Mouse (Mus musculus): ENCODE data around the gene Inhbe. TPM values are rescaled to one million over a fixed set of nuclear protein-coding genes. Genes with fewer than 3 reads are reported as not detected.

Gene Inhbe
- polyA plus RNA-seq, 1 experiment from 2014 or later: not detected

DNA sequence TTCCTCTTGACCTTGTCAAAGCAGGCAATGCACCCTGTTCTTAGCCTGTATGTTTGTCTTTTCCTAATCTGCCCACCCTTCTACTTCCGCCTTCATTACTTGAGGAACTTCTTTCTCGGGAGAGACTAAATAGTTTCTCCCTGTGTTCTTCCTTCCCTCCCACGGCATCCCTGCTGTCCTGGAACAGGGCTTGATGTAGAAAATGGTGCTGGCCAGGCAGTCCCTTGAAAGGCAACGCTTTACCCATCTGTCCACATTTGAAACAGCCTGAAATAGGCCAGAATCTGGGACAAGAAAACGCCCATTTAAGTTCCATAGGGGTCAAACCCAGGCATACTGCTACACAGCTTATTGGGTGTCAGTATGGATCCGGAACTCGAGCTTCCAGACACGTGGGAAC lies 4.4 kb downstream of the Inhbe start:
- Histone ChIP-seq H3K9ac (replicated peaks; ENCODE audit: low read depth) (no peak overlapping the region), H3K27me3 (replicated peaks; ENCODE audit: insufficient read depth, low read length) (no peaks in the 10 kb centered on the region), H3K36me3 (ENCODE audit: insufficient read depth, low read length) (no peaks in the 10 kb centered on the region), H3K4me1 (ENCODE audit: insufficient read depth, low read depth, low read length) (no peaks in the 10 kb centered on the region), H3K4me3 (ENCODE audit: low read depth, low read length) (no peak overlapping the region), H3K4me2 (replicated peaks; ENCODE audit: low read depth, low read length) (no peak overlapping the region), H3K9me3 (ENCODE audit: low read length) (no peaks in the 10 kb centered on the region), H3K27ac (ENCODE audit: low read length) (no peak overlapping the region)
- ATAC-seq: no peak
- WGBS: 70% methylated on average over 8 of the region's 8 CpGs
- DNase-seq (ENCODE audit: low spot score): no peak
- no peak for TF ChIP-seq CTCF (IDR thresholded peaks at IDR 0.05)
- TF ChIP-seq EP300 (IDR thresholded peaks at IDR 0.05): no peak

DNA sequence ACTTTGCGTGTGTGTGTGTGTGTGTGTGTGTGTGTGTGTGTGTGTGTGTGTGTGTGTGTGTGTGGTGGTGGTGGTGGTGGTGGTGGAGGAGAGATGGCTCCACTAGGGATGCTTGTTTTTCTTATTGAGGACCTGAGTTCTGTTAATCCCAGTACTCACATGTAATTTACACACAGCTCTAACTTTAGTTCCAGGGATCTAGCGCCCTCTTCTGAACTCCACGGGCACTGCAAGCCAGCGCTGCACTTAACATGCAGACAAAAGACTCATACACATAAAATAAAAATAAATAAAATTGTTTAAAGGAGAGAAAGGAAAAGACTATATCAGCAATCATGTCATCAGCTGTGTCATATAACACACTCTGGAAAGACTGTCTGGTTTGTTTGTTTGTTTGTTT lies 5.3 kb downstream of the Inhbe start:
- no peaks in the 10 kb centered on the region for H3K27me3 ChIP-seq (replicated peaks; ENCODE audit: insufficient read depth, low read length)
- TF ChIP-seq CTCF (IDR thresholded peaks at IDR 0.05) (peak; percentile 31), EP300 (IDR thresholded peaks at IDR 0.05) (no peak)
- 73% methylated on average over 4 of the region's 4 CpGs for WGBS

DNA sequence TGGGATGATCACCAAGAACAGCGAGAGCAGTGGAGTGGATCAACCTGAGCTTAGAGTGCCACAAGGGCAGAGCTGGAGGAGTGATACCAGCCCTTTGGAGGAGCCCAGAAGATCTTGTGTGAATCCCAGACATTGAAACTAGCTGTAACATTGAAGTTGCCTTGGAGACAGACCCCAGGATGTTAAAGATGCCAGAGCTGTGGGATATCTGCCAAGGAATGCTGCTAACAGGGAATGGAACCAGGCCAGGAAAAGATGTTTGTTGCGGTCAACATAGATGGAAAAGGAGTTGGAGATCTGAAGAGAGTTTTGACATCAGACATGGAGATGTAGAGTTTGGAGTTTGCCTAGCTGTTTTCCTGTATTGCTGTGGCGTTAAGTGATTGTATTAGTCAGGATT lies 8.0 kb downstream of the Inhbe start:
- Histone ChIP-seq H3K9me3 (ENCODE audit: low read length) (no peaks in the 10 kb centered on the region), H3K9ac (replicated peaks; ENCODE audit: low read depth) (no peak overlapping the region), H3K4me3 (ENCODE audit: low read depth, low read length) (no peak overlapping the region), H3K36me3 (ENCODE audit: insufficient read depth, low read length) (no peaks in the 10 kb centered on the region), H3K4me1 (ENCODE audit: insufficient read depth, low read depth, low read length) (no peaks in the 10 kb centered on the region; the same call in 1 of the 2 replicates), H3K27me3 (replicated peaks; ENCODE audit: insufficient read depth, low read length) (no peaks in the 10 kb centered on the region), H3K4me2 (replicated peaks; ENCODE audit: low read depth, low read length) (no peak overlapping the region), H3K27ac (ENCODE audit: low read length) (no peak overlapping the region)
- WGBS: 72% methylated on average over 3 of the region's 3 CpGs
- ATAC-seq: no peak
- TF ChIP-seq EP300 (IDR thresholded peaks at IDR 0.05) (no peak), CTCF (IDR thresholded peaks at IDR 0.05) (no peak)
- DNase-seq (ENCODE audit: low spot score): no peak

More for the DNA sequence above, 5.3 kb downstream of the Inhbe start:
- Histone ChIP-seq H3K9ac (replicated peaks; ENCODE audit: low read depth) (no peak overlapping the region), H3K4me1 (ENCODE audit: insufficient read depth, low read depth, low read length) (no peaks in the 10 kb centered on the region), H3K4me3 (ENCODE audit: low read depth, low read length) (no peak overlapping the region), H3K9me3 (ENCODE audit: low read length) (no peaks in the 10 kb centered on the region), H3K36me3 (ENCODE audit: insufficient read depth, low read length) (no peaks in the 10 kb centered on the region), H3K4me2 (replicated peaks; ENCODE audit: low read depth, low read length) (no peak overlapping the region), H3K27ac (ENCODE audit: low read length) (no peak overlapping the region)
- ATAC-seq: no peak
- no peak for DNase-seq (ENCODE audit: low spot score)

DNA sequence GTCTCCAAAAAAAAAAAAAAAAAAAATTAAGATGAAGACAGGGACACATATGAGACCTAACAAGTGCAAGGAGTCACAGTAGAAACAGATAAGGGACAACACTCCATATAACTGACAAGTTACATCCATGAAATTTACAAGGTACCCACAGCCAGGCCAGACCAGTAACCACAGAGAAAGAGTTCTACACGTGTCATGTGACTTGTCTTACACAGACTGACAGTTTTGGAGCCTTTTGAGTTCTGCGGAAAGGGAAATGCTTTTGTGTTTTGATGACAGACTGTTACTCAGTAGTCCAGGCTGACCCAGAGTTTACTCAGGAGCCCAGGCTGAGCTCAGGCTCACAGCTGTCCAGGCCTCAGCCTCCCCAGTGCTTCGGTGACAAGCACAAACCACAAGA lies 11.2 kb downstream of the Inhbe start:
- no peak overlapping the region for H3K27ac ChIP-seq (ENCODE audit: low read length)
- H3K36me3 ChIP-seq (ENCODE audit: insufficient read depth, low read length): no peaks in the 10 kb centered on the region
- H3K27me3 ChIP-seq (replicated peaks; ENCODE audit: insufficient read depth, low read length): no peaks in the 10 kb centered on the region; the same call in 1 of the 2 replicates
- no peaks in the 10 kb centered on the region for H3K9me3 ChIP-seq (ENCODE audit: low read length)
- TF ChIP-seq CTCF (IDR thresholded peaks at IDR 0.05) (no peak), EP300 (IDR thresholded peaks at IDR 0.05) (no peak)
- no peak overlapping the region for H3K4me2 ChIP-seq (replicated peaks; ENCODE audit: low read depth, low read length)
- H3K4me3 ChIP-seq (ENCODE audit: low read depth, low read length): no peak overlapping the region
- DNase-seq (ENCODE audit: low spot score) (no peak), ATAC-seq (no peak)
- H3K4me1 ChIP-seq (ENCODE audit: insufficient read depth, low read depth, low read length): peaks cover 8% of the 10 kb centered on the region
- 63% methylated on average over 3 of the region's 3 CpGs for WGBS
- H3K9ac ChIP-seq (replicated peaks; ENCODE audit: low read depth): no peak overlapping the region

DNA sequence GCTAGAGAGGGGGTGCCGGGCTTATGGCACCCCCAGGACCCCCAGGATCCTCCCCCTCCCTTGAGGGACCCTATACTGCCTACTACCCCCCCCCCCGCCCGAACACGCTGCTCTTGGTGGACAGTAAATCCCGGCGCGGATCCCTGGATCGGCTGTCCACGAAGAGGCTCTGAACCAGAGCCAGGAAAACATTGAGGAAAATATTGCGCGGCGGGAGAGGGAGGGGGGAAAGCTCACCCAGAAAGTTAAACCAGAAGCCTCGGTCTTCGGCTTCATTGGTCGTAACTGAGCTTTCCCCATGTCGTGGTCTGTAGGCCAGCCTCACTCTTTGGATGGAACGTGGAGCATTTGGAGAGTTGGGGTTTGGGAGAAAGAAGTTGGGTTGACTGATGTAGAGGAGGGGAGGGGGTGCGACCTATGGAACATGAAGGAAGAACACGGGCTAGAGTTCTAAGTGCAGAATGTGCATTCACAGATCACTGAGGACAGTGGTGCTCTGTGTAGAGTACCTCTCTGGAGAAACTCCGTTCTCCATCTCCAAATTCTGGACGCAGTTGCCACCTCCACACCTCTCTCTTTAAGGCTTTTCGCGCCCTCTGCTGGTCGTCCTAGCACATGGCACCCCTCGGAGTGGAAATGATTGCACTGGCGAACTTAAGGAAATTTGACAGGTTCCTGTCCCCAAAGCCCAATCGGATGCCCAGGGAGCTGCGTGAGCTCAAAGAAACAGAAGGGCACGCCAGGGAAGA lies 12.1 kb downstream of the Inhbe start, which contains the start of gene Gli1:
Gli1 (minus strand) TSS at position 84 of the 749 bp plus-strand sequence.
- peaks cover 8% of the 10 kb centered on the region for H3K4me1 ChIP-seq (ENCODE audit: insufficient read depth, low read depth, low read length)
- no peaks in the 10 kb centered on the region for H3K9me3 ChIP-seq (ENCODE audit: low read length)
- peak within 1 kb of the TSS; percentile 80; the same call in 1 of the 2 replicates for H3K27ac ChIP-seq (ENCODE audit: low read length)
- ATAC-seq (peak; percentile 44), DNase-seq (ENCODE audit: low spot score) (peak; percentile 91)
- H3K9ac ChIP-seq (replicated peaks; ENCODE audit: low read depth): no peak within 1 kb of the TSS
- TF ChIP-seq EP300 (IDR thresholded peaks at IDR 0.05) (no peak), CTCF (IDR thresholded peaks at IDR 0.05) (peak; percentile 94)
- H3K36me3 ChIP-seq (ENCODE audit: insufficient read depth, low read length): no peaks in the 10 kb centered on the region
- H3K4me3 ChIP-seq (ENCODE audit: low read depth, low read length): peak within 1 kb of the TSS; percentile 49
- H3K4me2 ChIP-seq (replicated peaks; ENCODE audit: low read depth, low read length): peak within 1 kb of the TSS; percentile 79
- no peaks in the 10 kb centered on the region; the same call in 1 of the 2 replicates for H3K27me3 ChIP-seq (replicated peaks; ENCODE audit: insufficient read depth, low read length)
- 0% methylated on average over 28 of the region's 29 CpGs for WGBS

DNA sequence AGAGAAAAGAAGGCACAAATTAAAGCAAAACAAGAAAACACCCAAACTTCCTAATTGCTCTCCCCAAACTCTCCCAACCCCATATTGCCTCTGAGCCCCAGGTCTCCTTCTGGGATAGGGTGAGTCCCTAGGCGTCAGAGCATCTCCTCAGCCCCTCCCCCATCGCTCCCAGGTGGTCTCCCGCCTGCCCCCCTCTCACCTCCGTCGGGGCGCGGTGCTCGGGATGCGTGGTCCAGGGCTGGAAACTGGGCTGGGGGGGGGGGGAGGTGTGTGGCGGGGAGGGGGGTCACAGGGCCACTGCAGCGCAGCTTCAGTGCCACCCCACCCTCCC lies 12.9 kb downstream of the Inhbe start:
- no peak for ATAC-seq

More for the DNA sequence above, 12.9 kb downstream of the Inhbe start:
- WGBS: 0% methylated on average over 10 of the region's 11 CpGs
- peak overlapping the region; percentile 49 for H3K4me3 ChIP-seq (ENCODE audit: low read depth, low read length)
- no peak overlapping the region for H3K9ac ChIP-seq (replicated peaks; ENCODE audit: low read depth)
- TF ChIP-seq CTCF (IDR thresholded peaks at IDR 0.05) (no peak), EP300 (IDR thresholded peaks at IDR 0.05) (no peak)
- DNase-seq (ENCODE audit: low spot score): no peak
- peak overlapping the region; percentile 79 for H3K4me2 ChIP-seq (replicated peaks; ENCODE audit: low read depth, low read length)
- no peaks in the 10 kb centered on the region for H3K36me3 ChIP-seq (ENCODE audit: insufficient read depth, low read length)
- no peaks in the 10 kb centered on the region for H3K9me3 ChIP-seq (ENCODE audit: low read length)
- H3K27ac ChIP-seq (ENCODE audit: low read length): peak overlapping the region; percentile 80; the same call in 1 of the 2 replicates
- no peaks in the 10 kb centered on the region; the same call in 1 of the 2 replicates for H3K27me3 ChIP-seq (replicated peaks; ENCODE audit: insufficient read depth, low read length)
- peaks cover 8% of the 10 kb centered on the region for H3K4me1 ChIP-seq (ENCODE audit: insufficient read depth, low read depth, low read length)
